Mouse (Mus musculus): ENCODE data around the gene Siva1. TPM values are rescaled to one million over a fixed set of nuclear protein-coding genes. Genes with fewer than 3 reads are reported as not detected.

Gene Siva1
- total and polyA plus RNA-seq, 3 experiments = 78.1 to 137 (median 135) TPM

GRCm38 (mm10) chr12:112605766-112606165 is 38.7 kb upstream of the Siva1 start (continued):
- peak; percentile 52; the same call in 1 of the 2 replicates for TF ChIP-seq NELFE (IDR thresholded peaks at IDR 0.05; ENCODE audit: low read depth, low read length)
- TF ChIP-seq ZMIZ1 (IDR thresholded peaks at IDR 0.05; ENCODE audit: low read depth, low read length) = no peak
- 0 out of 2 replicates have a peak, but pooled peaks have one; percentile 0 for TF ChIP-seq POLR2A (IDR thresholded peaks at IDR 0.05; ENCODE audit: low read depth, low read length)
- no peak for TF ChIP-seq BHLHE40 (IDR thresholded peaks at IDR 0.05; ENCODE audit: low read depth, low read length)
- TF ChIP-seq MEF2A (IDR thresholded peaks at IDR 0.05; ENCODE audit: borderline replicate concordance, low read depth, low read length) = no peak
- no peak for TF ChIP-seq ZKSCAN1 (IDR thresholded peaks at IDR 0.05; ENCODE audit: borderline replicate concordance, low read depth, low read length)
- no peak for TF ChIP-seq USF2 (conservative IDR thresholded peaks at IDR 0.05; ENCODE audit: low read depth, low read length)
- no peak for TF ChIP-seq PAX5 (IDR thresholded peaks at IDR 0.05; ENCODE audit: low read length)
- no peak for TF ChIP-seq MAX (IDR thresholded peaks at IDR 0.05; ENCODE audit: low read length)
- TF ChIP-seq NRF1 (IDR thresholded peaks at IDR 0.05; ENCODE audit: low read depth, low read length) = no peak
- no peak for TF ChIP-seq CHD1 (IDR thresholded peaks at IDR 0.05; ENCODE audit: low read depth, low read length)
- TF ChIP-seq JUN (IDR thresholded peaks at IDR 0.05; ENCODE audit: insufficient read depth, low read depth, low read length) = no peak
- peak; percentile 86 for TF ChIP-seq RAD21 (IDR thresholded peaks at IDR 0.05; ENCODE audit: low read depth, low read length)
- TF ChIP-seq CTCF (conservative IDR thresholded peaks at IDR 0.05 in 1 of 2, IDR thresholded peaks at IDR 0.05 in 1 of 2; ENCODE audit: low read depth in 2 of 2, low read length in 2 of 2) = peak; percentile 61 to 96
- no peak for TF ChIP-seq USF1 (IDR thresholded peaks at IDR 0.05; ENCODE audit: low read depth, low read length)
- no peak for TF ChIP-seq ZNF384 (IDR thresholded peaks at IDR 0.05; ENCODE audit: low read depth, low read length)
- no peak for TF ChIP-seq UBTF (IDR thresholded peaks at IDR 0.05; ENCODE audit: low read depth, low read length)
- no peak for TF ChIP-seq MAZ (IDR thresholded peaks at IDR 0.05; ENCODE audit: low read depth, low read length)
- peak; percentile 29; the same call in 1 of the 2 replicates for TF ChIP-seq IRF4 (IDR thresholded peaks at IDR 0.05; ENCODE audit: low read depth, low read length)
- TF ChIP-seq KAT2A (IDR thresholded peaks at IDR 0.05; ENCODE audit: insufficient replicate concordance, low read length) = no peak

- Histone ChIP-seq H3K36me3 (replicated peaks in 1 of 2; ENCODE audit: control insufficient read depth in 1 of 2, insufficient read depth in 1 of 2, low read length in 1 of 2) (peaks cover 92 to 95% of the 10 kb centered on the region in 2 experiments), H3K4me2 (ENCODE audit: insufficient read depth, low read depth, poor library complexity, severe bottlenecking) (no peak overlapping the region), H3K4me3 (replicated peaks in 1 of 3; ENCODE audit: low read depth in 2 of 3, low read length in 2 of 3, poor library complexity in 1 of 3) (no peak overlapping the region), H3K27ac (ENCODE audit: insufficient read depth, low read depth) (peak overlapping the region; percentile 11; the same call in 1 of the 2 replicates), H3K27me3 (replicated peaks) (no peaks in the 10 kb centered on the region), H3K4me1 (ENCODE audit: control insufficient read depth in 1 of 2, insufficient read depth in 2 of 2) (peaks cover 27 to 68% of the 10 kb centered on the region in 2 experiments), H3K79me2 (replicated peaks; ENCODE audit: control insufficient read depth, extremely low read depth, insufficient read depth, poor library complexity, severe bottlenecking) (no peaks in the 10 kb centered on the region), H3K9ac (ENCODE audit: insufficient read depth, low read depth) (no peak overlapping the region), H3K9me3 (replicated peaks; ENCODE audit: low read length) (no peaks in the 10 kb centered on the region)
- dilution Hi-C loops (cut with MboI; ENCODE audit: extremely low pct_ligation_motif_present, extremely low pct_unique_long_range_greater_than_20kb, low sequenced_read_pairs) (no loop called here), in situ Hi-C loops (cut with MboI; ENCODE audit: low pct_ligation_motif_present, low pct_unique_long_range_greater_than_20kb, low sequenced_read_pairs) (no loop called here)
- TF ChIP-seq MEF2A (IDR thresholded peaks at IDR 0.05; ENCODE audit: borderline replicate concordance, low read depth, low read length) (no peak), HCFC1 (IDR thresholded peaks at IDR 0.05; ENCODE audit: low read depth, low read length) (no peak), ELF1 (IDR thresholded peaks at IDR 0.05; ENCODE audit: low read depth, low read length) (no peak), ZC3H11A (IDR thresholded peaks at IDR 0.05; ENCODE audit: low read depth, low read length) (no peak), ETS1 (conservative IDR thresholded peaks at IDR 0.05; ENCODE audit: low read depth, low read length) (no peak), PAX5 (IDR thresholded peaks at IDR 0.05; ENCODE audit: low read length) (no peak), EP300 (IDR thresholded peaks at IDR 0.05; ENCODE audit: low read length) (no peak), MXI1 (IDR thresholded peaks at IDR 0.05; ENCODE audit: low read depth, low read length) (no peak), MAFK (IDR thresholded peaks at IDR 0.05; ENCODE audit: insufficient replicate concordance, low read length) (no peak)
- peak; percentile 54 for DNase-seq (ENCODE audit: extremely low read depth)
These were observed 37.5 kb upstream of the Siva1 start for GRCm38 (mm10) chr12:112606998-112607397.
